Mouse (Mus musculus) CH12.LX (cell line): ENCODE measurements at regions not wholly inside any gene's neighbourhood (a gene's known extent, or its start where the extent isn't known, plus 50 kb on each side); places are given as distances from the start of the nearest gene placed in this dataset.

Experiments
- DNase-seq: peaks from one replicate; pipeline ENCODE4 v3.0.0-alpha.2; 2013; ENCODE audit errors: extremely low read depth
- H3K27ac ChIP-seq: 2 replicates; pipeline ENCODE4 v1.5.1; 2012; ENCODE audit warnings: low read depth, mild to moderate bottlenecking, control low read depth, moderate library complexity; ENCODE audit not compliant: insufficient read depth
- H3K27me3 ChIP-seq: replicated peaks from 2 replicates; pipeline ENCODE3; 2012; ENCODE audit warnings: inconsistent platforms
- H3K36me3 ChIP-seq, 2 experiments: replicated peaks in 1 of 2; 2 replicates each; pipeline versions ENCODE3 to v1.6.1; 2012; ENCODE audit warnings: inconsistent platforms in 1 of 2, low read length in 1 of 2, mild to moderate bottlenecking in 1 of 2, mixed read lengths in 1 of 2, moderate library complexity in 1 of 2; ENCODE audit not compliant: control insufficient read depth in 1 of 2, insufficient read depth in 1 of 2
- H3K4me1 ChIP-seq, 2 experiments: 2 replicates each; pipeline ENCODE4 v1.6.1; 2012; ENCODE audit warnings: inconsistent platforms in 1 of 2, moderate library complexity in 1 of 2; ENCODE audit not compliant: insufficient read depth in 2 of 2, control insufficient read depth in 1 of 2
- H3K4me2 ChIP-seq: 2 replicates; pipeline ENCODE4 v1.6.1; 2012; ENCODE audit warnings: low read depth, mild to moderate bottlenecking, control low read depth; ENCODE audit not compliant: poor library complexity, insufficient read depth, severe bottlenecking
- H3K4me3 ChIP-seq, 3 experiments: fragments of 150-350 bp in 1 of 3; sonication (generic) in 1 of 3; replicated peaks in 1 of 3; 2 replicates each; pipeline versions ENCODE3 to v1.5.1; 2011 to 2012; ENCODE audit warnings: low read depth in 2 of 3, low read length in 2 of 3, mild to moderate bottlenecking in 2 of 3, moderate library complexity in 2 of 3, control low read depth in 1 of 3, improper control_type of control experiment in 1 of 3, inconsistent platforms in 1 of 3, mixed read lengths in 1 of 3; ENCODE audit not compliant: poor library complexity in 1 of 3
- H3K79me2 ChIP-seq: replicated peaks from 2 replicates; pipeline ENCODE4 v1.6.1; 2012; ENCODE audit warnings: mild to moderate bottlenecking, moderate library complexity; ENCODE audit not compliant: control insufficient read depth, poor library complexity, insufficient read depth, severe bottlenecking; ENCODE audit errors: extremely low read depth
- H3K9ac ChIP-seq: 2 replicates; pipeline ENCODE4 v1.6.1; 2012; ENCODE audit warnings: low read depth, mild to moderate bottlenecking, control low read depth, moderate library complexity; ENCODE audit not compliant: insufficient read depth
- H3K9me3 ChIP-seq: replicated peaks from 2 replicates; pipeline ENCODE3; 2012; ENCODE audit warnings: low read length, inconsistent platforms, mixed read lengths
- CHD2 ChIP-seq: IDR thresholded peaks from 2 replicates; pipeline ENCODE4 v1.6.1; 2011; ENCODE audit warnings: low read length, improper control_type of control experiment
- CTCF ChIP-seq, 2 experiments: IDR thresholded peaks in 1 of 2; conservative IDR thresholded peaks in 1 of 2; 2 replicates each; pipeline ENCODE4 v1.5.1; 2011 to 2012; ENCODE audit warnings: low read depth in 2 of 2, low read length in 2 of 2, improper control_type of control experiment in 1 of 2, inconsistent platforms in 1 of 2, mild to moderate bottlenecking in 1 of 2, moderate library complexity in 1 of 2
- ELF1 ChIP-seq: IDR thresholded peaks from 2 replicates; pipeline ENCODE4 v1.6.1; 2014; ENCODE audit warnings: low read depth, mild to moderate bottlenecking, inconsistent platforms, low read length, improper control_type of control experiment
- GABPA ChIP-seq: IDR thresholded peaks from 2 replicates; pipeline ENCODE4 v1.6.1; 2012; ENCODE audit warnings: low read depth, low read length, improper control_type of control experiment, inconsistent platforms; ENCODE audit not compliant: insufficient replicate concordance
- HCFC1 ChIP-seq: IDR thresholded peaks from 2 replicates; pipeline ENCODE4 v1.6.1; 2012; ENCODE audit warnings: low read depth, mild to moderate bottlenecking, inconsistent platforms, low read length, improper control_type of control experiment
- IRF4 ChIP-seq: IDR thresholded peaks from 2 replicates; pipeline ENCODE4 v1.6.1; 2014; ENCODE audit warnings: low read depth, mild to moderate bottlenecking, inconsistent platforms, low read length, improper control_type of control experiment
- JUN ChIP-seq: IDR thresholded peaks from 2 replicates; pipeline ENCODE4 v1.6.1; 2011; ENCODE audit warnings: low read depth, mild to moderate bottlenecking, low read length, improper control_type of control experiment, moderate library complexity; ENCODE audit not compliant: insufficient read depth
- JUND ChIP-seq: conservative IDR thresholded peaks from 2 replicates; pipeline ENCODE4 v1.6.1; 2011; ENCODE audit warnings: low read depth, low read length, improper control_type of control experiment
- MAFK ChIP-seq: IDR thresholded peaks from 2 replicates; pipeline ENCODE4 v1.6.1; 2011; ENCODE audit warnings: low read length, improper control_type of control experiment; ENCODE audit not compliant: insufficient replicate concordance
- MAZ ChIP-seq: IDR thresholded peaks from 2 replicates; pipeline ENCODE4 v1.6.1; 2012; ENCODE audit warnings: low read depth, mild to moderate bottlenecking, inconsistent platforms, low read length, improper control_type of control experiment, moderate library complexity
- MEF2A ChIP-seq: IDR thresholded peaks from 2 replicates; pipeline ENCODE4 v1.6.1; 2014; ENCODE audit warnings: low read depth, mild to moderate bottlenecking, inconsistent platforms, low read length, improper control_type of control experiment, borderline replicate concordance
- MXI1 ChIP-seq: IDR thresholded peaks from 2 replicates; pipeline ENCODE4 v1.6.1; 2011; ENCODE audit warnings: mild to moderate bottlenecking, low read depth, low read length, improper control_type of control experiment
- NRF1 ChIP-seq: IDR thresholded peaks from 2 replicates; pipeline ENCODE4 v1.6.1; 2014; ENCODE audit warnings: low read depth, mild to moderate bottlenecking, inconsistent platforms, low read length, improper control_type of control experiment, moderate library complexity
- POLR2A ChIP-seq: IDR thresholded peaks from 2 replicates; pipeline ENCODE4 v1.6.1; 2011; ENCODE audit warnings: low read depth, mild to moderate bottlenecking, improper control_type of control experiment, low read length
- POLR2AphosphoS2 ChIP-seq: IDR thresholded peaks from 2 replicates; pipeline ENCODE4 v1.6.1; 2011; ENCODE audit warnings: low read depth, low read length, improper control_type of control experiment
- RCOR1 ChIP-seq: conservative IDR thresholded peaks from 2 replicates; pipeline ENCODE4 v1.6.1; 2012; ENCODE audit warnings: low read depth, mild to moderate bottlenecking, inconsistent platforms, low read length, improper control_type of control experiment
- TBP ChIP-seq: conservative IDR thresholded peaks from 2 replicates; pipeline ENCODE4 v1.6.1; 2011; ENCODE audit warnings: low read depth, low read length, improper control_type of control experiment
- USF2 ChIP-seq: conservative IDR thresholded peaks from 2 replicates; pipeline ENCODE4 v1.6.1; 2011; ENCODE audit warnings: low read depth, low read length, improper control_type of control experiment
- ZC3H11A ChIP-seq: IDR thresholded peaks from 2 replicates; pipeline ENCODE4 v1.6.1; 2012; ENCODE audit warnings: low read depth, mild to moderate bottlenecking, inconsistent platforms, low read length, improper control_type of control experiment
- ZKSCAN1 ChIP-seq: IDR thresholded peaks from 2 replicates; pipeline ENCODE4 v1.6.1; 2012; ENCODE audit warnings: low read depth, inconsistent platforms, low read length, improper control_type of control experiment, borderline replicate concordance
- ZMIZ1 ChIP-seq: IDR thresholded peaks from 2 replicates; pipeline ENCODE4 v1.6.1; 2012; ENCODE audit warnings: low read depth, mild to moderate bottlenecking, inconsistent platforms, low read length, improper control_type of control experiment
- ZNF384 ChIP-seq: IDR thresholded peaks from 2 replicates; pipeline ENCODE4 v1.6.1; 2012; ENCODE audit warnings: low read depth, low read length, improper control_type of control experiment, inconsistent platforms
- dilution Hi-C: fragments of 300-500 bp; cut with MboI; formaldehyde crosslinking; loops from 2 replicates; pipeline ENCODE4 v1.14.3; 2020; ENCODE audit warnings: low sequenced_read_pairs; ENCODE audit not compliant: extremely low pct_unique_long_range_greater_than_20kb, extremely low pct_ligation_motif_present
- in situ Hi-C: fragments of 300-500 bp; cut with MboI; formaldehyde crosslinking; loops from 3 replicates; pipeline ENCODE4 v1.14.3; 2019; ENCODE audit warnings: low sequenced_read_pairs, low pct_ligation_motif_present, low pct_unique_long_range_greater_than_20kb, mixed read lengths

DNA sequence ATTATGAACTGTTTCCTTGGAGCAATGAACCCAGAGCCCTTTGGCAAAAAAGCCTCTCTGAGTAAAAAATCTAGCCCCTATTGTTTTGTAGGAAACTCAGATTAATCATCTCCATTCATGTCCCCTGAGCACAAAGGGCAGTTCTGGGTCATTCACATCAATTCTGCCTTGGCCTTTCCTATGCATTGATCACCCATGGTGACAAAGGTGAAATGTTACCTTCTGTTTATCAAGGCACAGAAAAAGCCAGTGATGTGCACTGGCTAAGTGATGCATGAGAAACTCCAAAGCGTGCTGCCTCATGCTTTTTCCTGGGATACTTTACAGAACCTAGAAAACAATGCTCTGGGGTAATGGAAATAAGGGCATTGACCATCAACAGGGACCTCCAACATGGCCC, 668.4 kb upstream of the Nr3c2 start:
- no peaks in the 10 kb centered on the region for H3K36me3 ChIP-seq
- H3K27ac ChIP-seq: no peak overlapping the region
- no peaks in the 10 kb centered on the region for H3K4me1 ChIP-seq
- dilution Hi-C loops: no loop called here
- peaks cover 16% of the 10 kb centered on the region for H3K9me3 ChIP-seq
- no peak for DNase-seq
- in situ Hi-C loops: no loop called here
- H3K79me2 ChIP-seq: no peaks in the 10 kb centered on the region
- no peak overlapping the region for H3K4me3 ChIP-seq
- TF ChIP-seq MAZ (no peak), ZMIZ1 (no peak), MEF2A (no peak), POLR2A (no peak), CTCF (conservative IDR thresholded peaks at IDR 0.05 in 1 of 2, IDR thresholded peaks at IDR 0.05 in 1 of 2; ENCODE audit: low read depth in 2 of 2, low read length in 2 of 2) (no peak), IRF4 (no peak), JUN (no peak), GABPA (no peak), POLR2AphosphoS2 (no peak), JUND (no peak), MXI1 (no peak), ZC3H11A (no peak), ELF1 (no peak), HCFC1 (no peak), TBP (no peak), RCOR1 (no peak)
- TF ChIP-seq, all 38 proteins: peak for 0
- Histone ChIP-seq H3K27me3 (no peaks in the 10 kb centered on the region), H3K9ac (no peak overlapping the region), H3K4me2 (no peak overlapping the region)

DNA sequence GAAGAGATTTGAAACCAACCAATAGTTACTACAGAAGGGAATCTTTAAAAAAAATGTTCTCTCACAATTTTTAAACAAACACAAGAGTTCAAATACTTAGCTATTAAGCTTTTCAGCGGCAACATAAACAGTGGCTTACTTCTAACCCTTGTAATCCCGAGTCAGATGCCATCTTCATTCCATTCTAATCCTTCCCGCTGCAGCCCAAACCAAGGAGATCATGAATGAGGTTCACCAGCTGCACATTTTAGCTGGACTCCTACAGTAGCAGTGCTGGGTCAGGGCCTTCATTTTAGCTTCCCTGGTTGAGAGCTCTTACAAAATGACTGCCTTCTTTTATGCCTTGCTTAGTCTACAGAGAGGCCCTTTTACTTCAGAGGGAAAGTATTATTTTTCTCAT, 650.0 kb upstream of the Nr3c2 start:
- no peaks in the 10 kb centered on the region for H3K36me3 ChIP-seq
- DNase-seq: no peak
- no peaks in the 10 kb centered on the region for H3K4me1 ChIP-seq
- no peak overlapping the region for H3K4me2 ChIP-seq
- no peak overlapping the region for H3K4me3 ChIP-seq
- dilution Hi-C loops (no loop called here), in situ Hi-C loops (no loop called here)
- H3K79me2 ChIP-seq: no peaks in the 10 kb centered on the region
- H3K27ac ChIP-seq: no peak overlapping the region
- no peaks in the 10 kb centered on the region for H3K27me3 ChIP-seq
- peaks cover 36% of the 10 kb centered on the region for H3K9me3 ChIP-seq
- H3K9ac ChIP-seq: no peak overlapping the region
- TF ChIP-seq MEF2A (no peak), ZMIZ1 (no peak), CHD2 (no peak), IRF4 (no peak), RCOR1 (no peak), USF2 (no peak), POLR2A (no peak), ZNF384 (no peak), ZKSCAN1 (no peak), JUND (no peak), MAFK (no peak), NRF1 (no peak), MXI1 (no peak)
